Mouse (Mus musculus) ES-E14 (cell line): Measurements from ENCODE around the gene Aadat.

Experiments
- CHD2 ChIP-seq: IDR thresholded peaks from 2 replicates; pipeline ENCODE4 v1.6.1; 2014; ENCODE audit warnings: mild to moderate bottlenecking, low read depth, low read length, inconsistent platforms
- ZNF384 ChIP-seq: IDR thresholded peaks from 2 replicates; pipeline ENCODE4 v1.6.1; 2012; ENCODE audit warnings: low read depth, low read length, inconsistent platforms

DNA sequence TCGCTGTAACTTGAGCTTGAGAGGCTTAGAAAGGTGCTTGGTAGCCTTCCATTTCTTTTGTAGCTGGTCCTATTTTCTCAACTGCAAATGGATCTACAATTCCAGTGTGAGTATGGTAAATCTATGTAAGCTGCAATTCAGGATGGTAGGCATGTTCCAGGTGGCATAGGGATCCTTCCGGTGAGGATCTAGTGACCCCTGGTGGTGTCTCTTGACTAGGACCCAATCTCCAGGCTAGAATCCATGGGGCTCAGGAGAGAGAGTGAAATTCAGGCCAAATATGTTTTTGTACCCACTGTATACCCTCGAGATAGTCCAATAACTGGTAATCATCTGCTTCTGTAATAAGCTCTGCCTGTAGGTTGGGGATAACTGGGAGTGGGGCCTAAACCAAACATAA, 89.0 kb downstream of the Aadat start:
- TF ChIP-seq ZNF384 (no peak), CHD2 (no peak)
